Mouse (Mus musculus) hindbrain, embryonic 11.5 days (tissue): ENCODE data around the gene Gm45233. TPM values are rescaled to one million over a fixed set of nuclear protein-coding genes. Genes with fewer than 3 reads are reported as not detected.

Experiments
- ATAC-seq: fragments of 200-750 bp; cut with Nextera tagmentation; 2 replicates; pipeline ENCODE4 v1.8.0; 2017; ENCODE audit warnings: mild to moderate bottlenecking, moderate TSS enrichment, moderate library complexity; ENCODE audit not compliant: low FRiP score
- DNase-seq: peaks from one replicate; pipeline ENCODE4 v3.0.0-alpha.2; 2015; ENCODE audit warnings: low spot score
- H3K27ac ChIP-seq: fragments of 300-500 bp; sonication (generic); 2 replicates; pipeline ENCODE4 v1.5.1; 2014; ENCODE audit warnings: mild to moderate bottlenecking, low read depth, low read length
- H3K27me3 ChIP-seq: fragments of 300-500 bp; sonication (generic); 2 replicates; pipeline ENCODE4 v1.6.1; 2014; ENCODE audit warnings: mild to moderate bottlenecking, low read length, moderate library complexity, mixed read lengths; ENCODE audit not compliant: control insufficient read depth, insufficient read depth
- H3K36me3 ChIP-seq: fragments of 300-500 bp; sonication (generic); 2 replicates; pipeline ENCODE4 v1.6.1; 2014; ENCODE audit warnings: mild to moderate bottlenecking, low read length, moderate library complexity, mixed read lengths; ENCODE audit not compliant: control insufficient read depth, insufficient read depth
- H3K4me1 ChIP-seq: fragments of 300-500 bp; sonication (generic); replicated peaks from 2 replicates; pipeline ENCODE4 v1.6.1; 2014; ENCODE audit warnings: low read length, mixed read lengths; ENCODE audit not compliant: control insufficient read depth, insufficient read depth
- H3K4me2 ChIP-seq: fragments of 300-500 bp; sonication (generic); replicated peaks from 2 replicates; pipeline ENCODE4 v1.6.1; 2014; ENCODE audit warnings: mild to moderate bottlenecking, low read depth, low read length
- H3K4me3 ChIP-seq: fragments of 300-500 bp; sonication (generic); 2 replicates; pipeline ENCODE4 v1.5.1; 2014; ENCODE audit warnings: low read depth, low read length
- H3K9ac ChIP-seq: fragments of 300-500 bp; sonication (generic); 2 replicates; pipeline ENCODE4 v1.6.1; 2014; ENCODE audit warnings: low read depth, low read length
- H3K9me3 ChIP-seq: fragments of 300-500 bp; sonication (generic); 2 replicates; pipeline ENCODE4 v1.6.1; 2016; ENCODE audit warnings: low read length; ENCODE audit not compliant: control insufficient read depth
- WGBS: fragments of 180-500 bp; shearing (Covaris S2); extraction: QIAGEN DNeasy Blood & Tissue Kit; methylation state at CpG from one replicate; pipeline ENCODE4 v1.1.7; 2014; 5-methylcytosine and 5-hydroxymethylcytosine counted together
- polyA plus RNA-seq: library from polyadenylated mRNA; unstranded; fragments of >200 nt; fragmentation: Nextera tagmentation; extraction: Ambion mirVana; gene quantifications from 2 replicates; pipeline ENCODE4 v1.2.1, GENCODE M21; 2014

The Gm45233 gene
- polyA plus RNA-seq, 1 experiment from 2014 or later, result 0.31 TPM

DNA sequence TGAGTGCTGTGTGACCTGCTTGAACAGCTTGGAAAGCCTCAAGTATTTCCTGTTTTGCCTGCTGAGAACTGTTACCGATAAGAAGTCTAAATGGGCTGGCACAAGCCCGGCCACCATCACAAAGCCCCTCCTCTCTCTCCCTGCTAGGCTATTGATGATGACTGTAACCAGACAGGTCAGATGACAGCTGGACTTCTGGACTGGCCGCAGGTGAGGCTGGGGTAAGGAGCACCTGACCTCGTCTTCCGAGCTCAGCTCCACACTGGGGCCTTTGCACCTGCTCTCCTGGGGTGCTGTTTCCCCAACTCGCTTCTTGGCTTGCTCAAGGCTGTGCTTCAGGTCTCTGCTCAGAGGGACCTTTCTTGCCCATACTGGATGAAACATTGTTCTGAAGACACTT, 10.4 kb downstream of the Gm45233 start:
- H3K9ac ChIP-seq, result no peak overlapping the region
- H3K27me3 ChIP-seq, result no peaks in the 10 kb centered on the region
- ATAC-seq, result no peak
- no peak overlapping the region for H3K4me2 ChIP-seq
- H3K9me3 ChIP-seq, result no peaks in the 10 kb centered on the region
- H3K4me3 ChIP-seq, result no peak overlapping the region
- DNase-seq, result no peak
- no peaks in the 10 kb centered on the region for H3K36me3 ChIP-seq
- H3K27ac ChIP-seq, result no peak overlapping the region
- 92% methylated on average over 6 of the region's 6 CpGs for WGBS
- H3K4me1 ChIP-seq, result no peaks in the 10 kb centered on the region

DNA sequence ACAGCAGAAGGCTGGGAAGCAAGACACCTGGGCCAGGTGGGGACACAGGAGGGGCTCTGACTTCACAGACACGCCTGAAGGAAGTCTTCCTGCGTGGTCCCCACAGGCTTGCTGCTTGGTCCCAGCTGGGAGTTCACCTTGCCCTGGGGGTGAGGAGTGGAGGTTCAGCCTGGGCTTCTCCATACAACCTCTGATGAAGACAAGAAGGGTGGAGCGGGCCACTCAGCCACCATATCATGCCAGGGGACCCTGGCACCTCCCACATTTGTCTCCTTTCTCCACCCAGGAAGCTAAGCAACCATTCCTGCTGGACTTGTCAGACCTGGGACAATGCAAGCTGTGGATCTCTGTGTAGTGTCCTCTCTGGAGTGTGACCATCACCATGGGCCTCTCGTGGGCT, 18.9 kb downstream of the Gm45233 start, which contains the start of gene Vsig10l:
Gene Vsig10l, plus strand, starts transcription at position 301 of the 400 bp plus-strand sequence.
- H3K27me3 ChIP-seq, result peaks cover 10% of the 10 kb centered on the region; the same call in 1 of the 2 replicates
- 0 out of 2 replicates have a peak, but pooled peaks cover 2% of the 10 kb centered on the region for H3K4me1 ChIP-seq
- no peak within 1 kb of the TSS for H3K4me3 ChIP-seq
- ATAC-seq (no peak), DNase-seq (no peak)
- no peak within 1 kb of the TSS for H3K27ac ChIP-seq
- H3K9me3 ChIP-seq, result no peaks in the 10 kb centered on the region
- H3K36me3 ChIP-seq, result no peaks in the 10 kb centered on the region
- no peak within 1 kb of the TSS for H3K9ac ChIP-seq
- H3K4me2 ChIP-seq, result no peak within 1 kb of the TSS
- WGBS, result 62% methylated on average over 4 of the region's 4 CpGs

DNA sequence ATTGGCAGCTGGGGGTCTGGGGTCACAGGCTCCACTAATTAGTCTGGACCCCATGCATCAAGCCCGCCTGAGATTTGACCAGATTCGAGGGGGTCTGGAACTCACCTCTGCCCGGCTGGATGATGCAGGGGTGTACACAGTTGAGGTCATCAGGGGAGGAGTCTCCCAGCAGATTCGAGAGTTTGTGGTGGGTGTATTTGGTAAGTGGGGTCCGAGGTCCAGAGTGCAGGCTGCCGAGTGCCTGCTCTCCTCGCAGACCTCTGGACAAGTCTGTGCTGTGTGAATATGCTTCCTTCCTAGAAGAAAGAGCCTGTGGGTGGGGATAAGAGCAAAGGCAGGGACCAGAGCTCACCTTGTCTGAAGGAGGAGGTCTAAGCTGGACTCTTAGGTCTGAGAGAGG, 20.0 kb downstream of the Gm45233 start:
- Histone ChIP-seq H3K4me1 (0 out of 2 replicates have a peak, but pooled peaks cover 2% of the 10 kb centered on the region), H3K4me2 (no peak overlapping the region), H3K27me3 (peaks cover 10% of the 10 kb centered on the region; the same call in 1 of the 2 replicates), H3K36me3 (no peaks in the 10 kb centered on the region), H3K9ac (no peak overlapping the region), H3K9me3 (no peaks in the 10 kb centered on the region), H3K4me3 (no peak overlapping the region), H3K27ac (no peak overlapping the region)
- WGBS, result 81% methylated on average over 7 of the region's 7 CpGs
- ATAC-seq, result no peak
- no peak for DNase-seq

DNA sequence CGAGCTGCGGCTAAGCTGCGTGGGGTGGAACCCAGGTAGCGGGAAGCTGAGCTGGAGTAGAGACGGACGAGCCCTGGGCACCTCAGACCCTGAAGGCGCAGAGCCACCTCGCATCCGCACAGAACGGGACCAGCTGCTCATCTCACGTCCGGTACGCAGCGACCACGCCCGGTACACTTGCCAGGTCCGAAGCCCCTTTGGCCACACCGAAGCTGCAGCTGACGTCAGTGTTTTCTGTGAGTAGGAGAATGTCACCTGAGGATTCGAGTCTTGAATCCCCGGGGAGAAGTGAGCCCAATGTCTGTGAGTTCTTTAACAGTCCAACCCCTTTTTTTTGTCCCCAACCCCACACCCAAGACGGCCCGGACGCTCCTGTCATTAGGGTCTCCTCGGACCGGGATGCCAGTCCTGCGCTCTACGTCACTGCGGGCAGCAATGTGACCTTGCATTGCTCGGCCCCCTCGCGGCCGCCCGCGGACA, 21.0 kb downstream of the Gm45233 start:
- Histone ChIP-seq H3K27ac (no peak overlapping the region), H3K4me2 (peak overlapping the region; percentile 76), H3K9ac (peak overlapping the region; percentile 27), H3K36me3 (no peaks in the 10 kb centered on the region), H3K4me1 (0 out of 2 replicates have a peak, but pooled peaks cover 2% of the 10 kb centered on the region), H3K9me3 (no peaks in the 10 kb centered on the region), H3K27me3 (peaks cover 10% of the 10 kb centered on the region; the same call in 1 of the 2 replicates), H3K4me3 (peak overlapping the region; percentile 28)
- no peak for DNase-seq
- 7% methylated on average over 35 of the region's 35 CpGs for WGBS
- peak; percentile 73 for ATAC-seq

DNA sequence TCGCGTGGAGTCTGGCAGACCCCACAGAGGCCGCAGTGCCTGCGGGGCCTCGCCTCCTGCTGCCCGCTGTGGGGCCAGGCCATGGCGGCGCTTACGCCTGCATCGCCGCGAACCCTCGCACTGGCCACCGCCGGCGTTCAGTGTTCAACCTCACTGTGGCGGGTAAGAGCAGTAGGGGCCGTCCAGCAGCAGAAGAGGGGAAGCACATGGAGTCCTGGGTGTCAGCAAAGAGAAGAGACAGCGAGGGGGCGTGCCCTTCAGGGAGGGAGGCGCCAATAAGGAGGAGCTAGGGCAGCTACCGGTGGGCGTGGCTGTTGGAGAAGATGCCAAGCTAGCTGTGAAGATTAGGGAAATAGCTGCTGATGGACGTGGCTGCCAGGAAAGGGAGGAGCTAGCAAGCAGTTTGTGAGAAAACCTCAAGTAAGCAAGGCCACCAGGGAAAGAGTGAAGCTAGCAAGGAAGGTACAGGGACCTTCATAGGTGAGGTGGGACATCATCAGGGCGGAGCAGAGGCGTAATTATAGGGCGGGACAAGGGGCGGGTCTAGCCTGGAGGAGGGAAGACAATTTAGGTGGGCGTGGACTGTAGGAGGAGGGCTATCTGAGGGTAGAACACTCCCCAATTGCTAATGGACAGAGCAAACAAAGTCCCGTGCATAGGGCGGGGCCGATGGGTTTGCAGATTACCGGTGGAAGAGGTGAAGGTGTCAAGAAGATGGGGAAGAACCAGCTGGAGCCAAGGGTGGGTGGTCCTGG, 21.6 kb downstream of the Gm45233 start:
- ATAC-seq (peak; percentile 88), DNase-seq (peak; percentile 88)
- 1% methylated on average over 33 of the region's 33 CpGs for WGBS
- H3K9me3 ChIP-seq, result no peaks in the 10 kb centered on the region
- no peak overlapping the region for H3K27ac ChIP-seq
- peaks cover 10% of the 10 kb centered on the region; the same call in 1 of the 2 replicates for H3K27me3 ChIP-seq
- peak overlapping the region; percentile 28 for H3K4me3 ChIP-seq
- no peaks in the 10 kb centered on the region for H3K36me3 ChIP-seq
- peak overlapping the region; percentile 76 for H3K4me2 ChIP-seq
- peak overlapping the region; percentile 27 for H3K9ac ChIP-seq
- H3K4me1 ChIP-seq, result 0 out of 2 replicates have a peak, but pooled peaks cover 2% of the 10 kb centered on the region

DNA sequence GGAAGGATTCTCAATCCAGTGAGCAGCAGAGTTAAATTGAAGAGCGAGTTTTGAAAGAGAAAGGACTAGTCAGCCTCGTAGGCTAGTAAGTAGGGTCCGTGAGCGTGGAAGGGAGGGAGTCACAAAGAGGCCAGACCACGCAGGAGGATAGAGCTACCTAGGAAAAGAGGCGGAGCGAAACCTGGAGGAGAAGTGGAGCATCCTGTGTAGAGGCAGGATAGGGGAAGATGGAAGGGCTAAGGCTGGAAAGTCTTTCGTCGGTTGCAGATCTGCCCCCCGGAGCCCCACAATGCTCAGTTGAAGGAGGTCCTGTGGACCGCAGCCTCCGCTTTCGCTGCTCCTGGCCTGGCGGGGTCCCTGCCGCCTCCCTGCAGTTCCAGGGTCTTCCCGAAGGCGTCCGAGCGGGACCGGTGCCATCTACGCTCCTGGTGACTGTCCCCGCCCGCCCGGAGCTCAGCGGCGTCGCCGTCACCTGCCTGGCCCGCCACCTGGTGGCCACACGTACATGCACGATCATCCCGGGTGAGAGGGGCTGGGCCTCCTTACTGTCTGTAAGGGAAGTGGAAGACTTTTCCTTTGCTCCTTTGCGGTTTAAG, 22.3 kb downstream of the Gm45233 start:
- no peaks in the 10 kb centered on the region for H3K9me3 ChIP-seq
- DNase-seq (peak; percentile 84), ATAC-seq (peak; percentile 51)
- 1% methylated on average over 33 of the region's 33 CpGs for WGBS
- H3K4me2 ChIP-seq, result peak overlapping the region; percentile 76
- H3K27me3 ChIP-seq, result peaks cover 10% of the 10 kb centered on the region; the same call in 1 of the 2 replicates
- peak overlapping the region; percentile 28 for H3K4me3 ChIP-seq
- no peak overlapping the region for H3K27ac ChIP-seq
- 0 out of 2 replicates have a peak, but pooled peaks cover 2% of the 10 kb centered on the region for H3K4me1 ChIP-seq
- no peak overlapping the region for H3K9ac ChIP-seq
- no peaks in the 10 kb centered on the region for H3K36me3 ChIP-seq

DNA sequence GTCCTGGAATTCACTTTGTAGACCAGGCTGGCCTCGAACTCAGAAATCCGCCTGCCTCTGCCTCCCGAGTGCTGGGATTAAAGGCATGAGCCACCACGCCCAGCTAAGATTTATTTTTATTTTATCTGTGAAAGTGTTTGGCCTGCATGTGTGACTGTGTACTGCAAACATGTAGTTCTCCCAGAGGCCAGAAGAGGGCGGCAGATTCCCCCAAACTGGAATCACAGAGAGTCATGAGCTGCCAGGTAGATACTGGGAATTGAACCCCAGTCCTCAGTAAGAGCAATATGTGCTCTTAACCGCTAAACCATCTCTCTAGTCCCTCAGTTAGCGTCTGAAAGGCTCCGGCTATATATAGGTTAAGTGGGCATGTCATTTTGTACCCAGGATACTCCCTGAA, 26.4 kb downstream of the Gm45233 start:
- ATAC-seq (no peak), DNase-seq (peak; percentile 74)
- Histone ChIP-seq H3K4me3 (no peak overlapping the region), H3K27me3 (peaks cover 3% of the 10 kb centered on the region; the same call in 1 of the 2 replicates), H3K9ac (no peak overlapping the region), H3K4me2 (no peak overlapping the region), H3K9me3 (no peaks in the 10 kb centered on the region), H3K36me3 (no peaks in the 10 kb centered on the region), H3K27ac (no peak overlapping the region), H3K4me1 (no peaks in the 10 kb centered on the region)
- 47% methylated on average over 8 of the region's 8 CpGs for WGBS

DNA sequence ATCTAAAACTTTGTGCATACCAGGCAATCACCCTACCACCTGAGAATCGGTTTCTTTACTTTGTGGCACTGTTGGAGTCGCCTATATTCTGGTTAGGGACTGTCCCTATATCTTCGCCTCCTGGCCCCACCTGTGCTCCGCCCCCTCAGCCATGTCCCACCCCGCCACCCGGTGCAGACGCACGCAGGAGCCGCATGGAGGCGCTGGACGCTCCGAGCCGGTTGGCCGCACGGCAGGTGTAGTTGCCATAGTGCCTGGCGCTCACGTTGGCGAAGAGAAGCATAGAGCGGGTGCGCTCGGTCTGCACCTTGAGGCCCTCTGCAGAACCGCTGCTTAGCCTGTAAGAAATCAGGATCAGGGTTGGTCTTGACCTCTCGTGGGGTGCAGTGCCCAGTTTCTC, 31.8 kb downstream of the Gm45233 start:
- 0 out of 2 replicates have a peak, but pooled peaks cover 2% of the 10 kb centered on the region for H3K36me3 ChIP-seq
- no peak overlapping the region for H3K27ac ChIP-seq
- H3K4me1 ChIP-seq, result no peaks in the 10 kb centered on the region
- no peak overlapping the region for H3K4me2 ChIP-seq
- no peaks in the 10 kb centered on the region for H3K9me3 ChIP-seq
- DNase-seq (peak; percentile 14), ATAC-seq (no peak)
- no peak overlapping the region for H3K9ac ChIP-seq
- H3K27me3 ChIP-seq, result peaks cover 24% of the 10 kb centered on the region
- no peak overlapping the region for H3K4me3 ChIP-seq
- 9% methylated on average over 23 of the region's 23 CpGs for WGBS
